Mouse (Mus musculus): Measurements from ENCODE around the gene Olfr1209.

GRCm38 (mm10) chr2:88862931-88863330 is 52.0 kb downstream of the Olfr1209 start, which contains the start of gene Olfr1206:
- no peak for TF ChIP-seq USF1 (IDR thresholded peaks at IDR 0.05; ENCODE audit: low read depth, low read length)
- TF ChIP-seq CTCF (conservative IDR thresholded peaks at IDR 0.05 in 1 of 2, IDR thresholded peaks at IDR 0.05 in 1 of 2; ENCODE audit: low read depth in 2 of 2, low read length in 2 of 2): no peak
- TF ChIP-seq EP300 (IDR thresholded peaks at IDR 0.05; ENCODE audit: low read length): no peak
- TF ChIP-seq POLR2A (IDR thresholded peaks at IDR 0.05; ENCODE audit: low read depth, low read length): no peak
- no peak for TF ChIP-seq RCOR1 (conservative IDR thresholded peaks at IDR 0.05; ENCODE audit: low read depth, low read length)
- TF ChIP-seq MEF2A (IDR thresholded peaks at IDR 0.05; ENCODE audit: borderline replicate concordance, low read depth, low read length): no peak
- no peak for TF ChIP-seq BHLHE40 (IDR thresholded peaks at IDR 0.05; ENCODE audit: low read depth, low read length)
- no peak for TF ChIP-seq MAFK (IDR thresholded peaks at IDR 0.05; ENCODE audit: insufficient replicate concordance, low read length)
- no peak for TF ChIP-seq USF2 (conservative IDR thresholded peaks at IDR 0.05; ENCODE audit: low read depth, low read length)
- TF ChIP-seq ZNF384 (IDR thresholded peaks at IDR 0.05; ENCODE audit: low read depth, low read length): no peak
